Mouse (Mus musculus) E14TG2a.4 (cell line): ENCODE data around the gene Smc6.
A peak's percentile ranks its signal among the peaks of the same experiment; 100 is the strongest.

Source experiments
- H3K27me3 ChIP-seq: 2 replicates; pipeline ENCODE4 v1.6.1; 2014; ENCODE audit warnings: low read length, control low read depth; ENCODE audit not compliant: insufficient read depth
- H3K36me3 ChIP-seq: 2 replicates; pipeline ENCODE4 v1.6.1; 2014; ENCODE audit warnings: low read length, control low read depth; ENCODE audit not compliant: insufficient read depth
- H3K4me1 ChIP-seq: replicated peaks from 2 replicates; pipeline ENCODE4 v1.6.1; 2014; ENCODE audit warnings: low read depth, low read length, control low read depth
- H3K4me3 ChIP-seq: replicated peaks from 2 replicates; pipeline ENCODE4 v1.5.1; 2014; ENCODE audit warnings: mild to moderate bottlenecking, low read length
- H3K9me3 ChIP-seq: 2 replicates; pipeline ENCODE4 v1.6.1; 2014; ENCODE audit warnings: low read length, control low read depth
- CTCF ChIP-seq: conservative IDR thresholded peaks from 2 replicates; pipeline ENCODE4 v1.5.1; 2014; ENCODE audit warnings: low read length
- NANOG ChIP-seq: IDR thresholded peaks from 2 replicates; pipeline ENCODE4 v1.6.1; 2014; ENCODE audit warnings: borderline replicate concordance, low read length, mixed read lengths
- POU5F1 ChIP-seq: IDR thresholded peaks from 2 replicates; pipeline ENCODE4 v1.6.1; 2014; ENCODE audit warnings: low read length, borderline replicate concordance

The Smc6 gene

GRCm38 (mm10) chr12:11313840-11314239 lies 48.2 kb downstream of the Smc6 start:
- Histone ChIP-seq H3K27me3 (no peaks in the 10 kb centered on the region), H3K4me1 (no peaks in the 10 kb centered on the region), H3K9me3 (no peaks in the 10 kb centered on the region), H3K36me3 (peaks cover 78% of the 10 kb centered on the region), H3K4me3 (no peak overlapping the region)
- no peak for TF ChIP-seq NANOG
- TF ChIP-seq POU5F1: no peak
- no peak for TF ChIP-seq CTCF

GRCm38 (mm10) chr12:11317671-11318070 lies 52.0 kb downstream of the Smc6 start:
- Histone ChIP-seq H3K36me3 (peaks cover 47% of the 10 kb centered on the region), H3K27me3 (no peaks in the 10 kb centered on the region), H3K4me1 (no peaks in the 10 kb centered on the region), H3K4me3 (no peak overlapping the region), H3K9me3 (no peaks in the 10 kb centered on the region)
- no peak for TF ChIP-seq CTCF
- no peak for TF ChIP-seq POU5F1
- TF ChIP-seq NANOG: no peak

GRCm38 (mm10) chr12:11324480-11324879 lies 58.8 kb downstream of the Smc6 start:
- H3K4me1 ChIP-seq: no peaks in the 10 kb centered on the region
- H3K27me3 ChIP-seq: peaks cover 2% of the 10 kb centered on the region; the same call in 1 of the 2 replicates
- TF ChIP-seq POU5F1 (no peak), CTCF (no peak), NANOG (no peak)
- H3K36me3 ChIP-seq: no peaks in the 10 kb centered on the region
- H3K9me3 ChIP-seq: no peaks in the 10 kb centered on the region
- no peak overlapping the region for H3K4me3 ChIP-seq

GRCm38 (mm10) chr12:11326483-11326882 lies 60.8 kb downstream of the Smc6 start:
- TF ChIP-seq CTCF: no peak
- H3K4me3 ChIP-seq: no peak overlapping the region
- H3K27me3 ChIP-seq: peaks cover 5% of the 10 kb centered on the region; the same call in 1 of the 2 replicates
- H3K36me3 ChIP-seq: no peaks in the 10 kb centered on the region
- no peaks in the 10 kb centered on the region for H3K4me1 ChIP-seq
- no peaks in the 10 kb centered on the region for H3K9me3 ChIP-seq

- Histone ChIP-seq H3K36me3 (no peaks in the 10 kb centered on the region), H3K4me3 (no peak overlapping the region), H3K27me3 (no peaks in the 10 kb centered on the region), H3K4me1 (0 out of 2 replicates have a peak, but pooled peaks cover 2% of the 10 kb centered on the region), H3K9me3 (no peaks in the 10 kb centered on the region)
- TF ChIP-seq NANOG (no peak), CTCF (peak; percentile 71)
Observed at GRCm38 (mm10) chr12:11336845-11337244, 71.2 kb downstream of the Smc6 start.

- H3K4me3 ChIP-seq: no peak overlapping the region
- H3K36me3 ChIP-seq: no peaks in the 10 kb centered on the region
- no peaks in the 10 kb centered on the region for H3K9me3 ChIP-seq
- H3K4me1 ChIP-seq: 0 out of 2 replicates have a peak, but pooled peaks cover 2% of the 10 kb centered on the region
- TF ChIP-seq CTCF: no peak
- no peaks in the 10 kb centered on the region for H3K27me3 ChIP-seq
Observed at GRCm38 (mm10) chr12:11338251-11338650, 72.6 kb downstream of the Smc6 start.

GRCm38 (mm10) chr12:11342020-11342600 lies 76.4 kb downstream of the Smc6 start:
- no peaks in the 10 kb centered on the region for H3K27me3 ChIP-seq
- no peaks in the 10 kb centered on the region for H3K36me3 ChIP-seq
- no peak overlapping the region for H3K4me3 ChIP-seq
- H3K9me3 ChIP-seq: no peaks in the 10 kb centered on the region
- 0 out of 2 replicates have a peak, but pooled peaks cover 2% of the 10 kb centered on the region for H3K4me1 ChIP-seq
- no peak for TF ChIP-seq CTCF

GRCm38 (mm10) chr12:11345963-11346362 lies 80.3 kb downstream of the Smc6 start:
- no peak for TF ChIP-seq NANOG
- no peak for TF ChIP-seq CTCF
- no peak for TF ChIP-seq POU5F1

GRCm38 (mm10) chr12:11348423-11348822 lies 82.7 kb downstream of the Smc6 start:
- Histone ChIP-seq H3K9me3 (no peaks in the 10 kb centered on the region), H3K4me1 (no peaks in the 10 kb centered on the region), H3K4me3 (no peak overlapping the region), H3K27me3 (no peaks in the 10 kb centered on the region), H3K36me3 (no peaks in the 10 kb centered on the region)
- no peak for TF ChIP-seq CTCF
- no peak for TF ChIP-seq NANOG
- TF ChIP-seq POU5F1: no peak

More at GRCm38 (mm10) chr12:11345963-11346362, 80.3 kb downstream of the Smc6 start:
- H3K4me1 ChIP-seq: no peaks in the 10 kb centered on the region
- no peaks in the 10 kb centered on the region for H3K36me3 ChIP-seq
- no peaks in the 10 kb centered on the region for H3K9me3 ChIP-seq
- no peaks in the 10 kb centered on the region for H3K27me3 ChIP-seq
- H3K4me3 ChIP-seq: no peak overlapping the region
